Mouse (Mus musculus): ENCODE data around the gene Nop16. TPM values are rescaled to one million over a fixed set of nuclear protein-coding genes. Genes with fewer than 3 reads are reported as not detected.

Nop16 gene
- polyA plus RNA-seq, 1 experiment: 9.1 TPM

- no peak for DNase-seq
- WGBS: 83% methylated on average over 12 of the region's 12 CpGs
Measured at GRCm38 (mm10) chr13:54598622-54599143, 8.8 kb upstream of the Nop16 start.

GRCm38 (mm10) chr13:54596870-54597269 lies 7.0 kb upstream of the Nop16 start:
- WGBS: 58% methylated on average over 5 of the region's 5 CpGs
- H3K4me1 ChIP-seq (ENCODE audit: control insufficient read depth, insufficient read depth, low read length): no peaks in the 10 kb centered on the region
- DNase-seq: no peak
- TF ChIP-seq CTCF (IDR thresholded peaks at IDR 0.05; ENCODE audit: insufficient read depth, low read length) (no peak), POLR2A (IDR thresholded peaks at IDR 0.05; ENCODE audit: borderline replicate concordance, extremely low read depth, low read depth, low read length) (no peak)
- H3K4me3 ChIP-seq (replicated peaks; ENCODE audit: extremely low read depth, low read depth, low read length): no peak overlapping the region

More at GRCm38 (mm10) chr13:54598622-54599143, 8.8 kb upstream of the Nop16 start:
- no peak for TF ChIP-seq CTCF (IDR thresholded peaks at IDR 0.05; ENCODE audit: insufficient read depth, low read length)
- TF ChIP-seq POLR2A (IDR thresholded peaks at IDR 0.05; ENCODE audit: borderline replicate concordance, extremely low read depth, low read depth, low read length): no peak
- Histone ChIP-seq H3K4me1 (ENCODE audit: control insufficient read depth, insufficient read depth, low read length) (no peaks in the 10 kb centered on the region), H3K4me3 (replicated peaks; ENCODE audit: extremely low read depth, low read depth, low read length) (no peak overlapping the region)

GRCm38 (mm10) chr13:54596107-54596690 lies 6.3 kb upstream of the Nop16 start:
- Histone ChIP-seq H3K4me3 (replicated peaks; ENCODE audit: extremely low read depth, low read depth, low read length) (no peak overlapping the region), H3K4me1 (ENCODE audit: control insufficient read depth, insufficient read depth, low read length) (no peaks in the 10 kb centered on the region; the same call in 1 of the 2 replicates)
- no peak for DNase-seq
- TF ChIP-seq POLR2A (IDR thresholded peaks at IDR 0.05; ENCODE audit: borderline replicate concordance, extremely low read depth, low read depth, low read length): no peak
- no peak for TF ChIP-seq CTCF (IDR thresholded peaks at IDR 0.05; ENCODE audit: insufficient read depth, low read length)
- WGBS: 59% methylated on average over 8 of the region's 8 CpGs

GRCm38 (mm10) chr13:54593617-54594016 lies 3.7 kb upstream of the Nop16 start:
- DNase-seq: no peak
- TF ChIP-seq POLR2A (IDR thresholded peaks at IDR 0.05; ENCODE audit: borderline replicate concordance, extremely low read depth, low read depth, low read length): no peak
- no peak for TF ChIP-seq CTCF (IDR thresholded peaks at IDR 0.05; ENCODE audit: insufficient read depth, low read length)
- H3K4me1 ChIP-seq (ENCODE audit: control insufficient read depth, insufficient read depth, low read length): no peaks in the 10 kb centered on the region; the same call in 1 of the 2 replicates
- 82% methylated on average over 11 of the region's 11 CpGs for WGBS
- H3K4me3 ChIP-seq (replicated peaks; ENCODE audit: extremely low read depth, low read depth, low read length): no peak overlapping the region

DNA sequence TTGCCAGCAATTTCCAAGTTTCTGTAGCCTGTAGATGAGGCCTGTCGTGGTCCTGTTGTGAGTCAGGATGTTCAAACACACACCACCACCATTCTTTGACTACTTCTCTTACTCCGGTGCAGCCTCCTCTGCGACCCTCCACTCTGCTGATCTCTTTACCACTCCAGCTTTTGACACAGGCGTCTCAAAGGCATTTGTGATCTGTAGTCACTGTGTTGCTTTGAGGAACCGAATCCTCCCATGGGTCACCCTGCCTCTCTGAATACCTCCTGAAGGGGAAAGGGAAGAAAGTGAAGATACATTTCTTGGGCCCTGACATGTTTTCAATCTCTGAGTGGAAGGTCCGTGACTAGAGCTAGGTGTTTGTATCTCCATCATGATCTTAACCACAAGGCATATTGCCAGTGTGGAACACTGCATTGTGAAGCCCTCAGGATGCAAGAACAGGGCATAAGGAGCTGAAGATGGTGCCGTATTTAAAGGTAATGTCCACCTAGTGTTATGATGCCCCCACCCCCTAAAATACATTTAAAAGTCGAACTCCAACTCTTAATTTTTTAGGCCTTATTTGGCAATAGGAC lies 2.0 kb upstream of the Nop16 start:
- no peaks in the 10 kb centered on the region; the same call in 1 of the 2 replicates for H3K4me1 ChIP-seq (ENCODE audit: control insufficient read depth, insufficient read depth, low read length)
- 85% methylated on average over 8 of the region's 8 CpGs for WGBS
- no peak overlapping the region for H3K4me3 ChIP-seq (replicated peaks; ENCODE audit: extremely low read depth, low read depth, low read length)
- DNase-seq: no peak
- no peak for TF ChIP-seq CTCF (IDR thresholded peaks at IDR 0.05; ENCODE audit: insufficient read depth, low read length)

DNA sequence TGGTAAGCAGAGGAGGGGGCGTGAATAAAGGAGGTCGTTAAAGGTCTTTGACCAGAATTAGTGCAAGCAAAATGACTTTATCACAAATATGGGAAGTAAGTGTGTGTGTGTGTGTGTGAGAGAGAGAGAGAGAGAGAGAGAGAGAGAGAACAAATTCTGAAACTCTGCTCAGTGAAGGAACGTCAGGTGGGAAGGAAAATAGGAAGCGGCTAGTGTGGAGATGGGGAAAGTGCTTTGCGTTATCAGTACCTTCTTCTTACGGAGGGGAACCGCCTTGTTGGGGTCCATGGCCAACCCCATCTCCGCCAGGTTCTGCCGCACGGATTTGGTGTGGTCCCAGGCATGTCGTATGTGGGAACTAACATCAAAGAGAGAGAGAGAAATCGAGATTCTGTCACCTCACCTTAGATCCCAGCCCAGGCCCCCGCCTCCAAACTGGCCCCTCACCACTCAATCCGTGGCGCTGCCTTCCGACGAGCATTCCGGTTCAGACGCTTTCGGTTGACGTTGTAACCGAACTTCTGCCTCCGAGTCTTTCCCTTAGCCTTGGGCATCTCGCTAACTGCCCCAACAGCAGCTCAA lies 385 bp downstream of the Nop16 start:
- no peak for TF ChIP-seq POLR2A (IDR thresholded peaks at IDR 0.05; ENCODE audit: borderline replicate concordance, extremely low read depth, low read depth, low read length)
- TF ChIP-seq CTCF (IDR thresholded peaks at IDR 0.05; ENCODE audit: insufficient read depth, low read length): no peak
- Histone ChIP-seq H3K4me1 (ENCODE audit: control insufficient read depth, insufficient read depth, low read length) (no peaks in the 10 kb centered on the region; the same call in 1 of the 2 replicates), H3K4me3 (replicated peaks; ENCODE audit: extremely low read depth, low read depth, low read length) (peak overlapping the region; percentile 89)
- DNase-seq: no peak
- under 1% methylated on average over 24 of the region's 24 CpGs for WGBS

DNA sequence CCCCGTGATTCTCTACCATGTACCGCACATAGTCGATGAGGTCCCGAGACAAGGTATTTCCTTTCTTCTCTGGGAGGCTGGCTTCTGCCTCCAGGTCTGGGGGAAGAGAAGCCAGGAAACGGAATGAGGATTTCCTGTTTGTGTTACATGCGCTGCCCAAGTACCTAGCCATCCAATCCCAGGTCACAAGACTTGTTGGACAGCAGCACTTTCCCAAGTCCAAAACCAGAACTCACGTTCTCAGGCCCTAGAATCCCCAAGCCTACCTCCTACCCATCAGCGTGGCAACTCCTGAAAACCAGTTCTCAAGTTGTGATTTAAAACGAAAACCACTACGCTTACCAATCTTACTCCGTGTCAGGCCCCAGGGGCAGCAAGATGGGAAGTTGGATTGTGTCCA lies 4.1 kb downstream of the Nop16 start:
- WGBS: 62% methylated on average over 11 of the region's 11 CpGs
- TF ChIP-seq POLR2A (IDR thresholded peaks at IDR 0.05; ENCODE audit: borderline replicate concordance, extremely low read depth, low read depth, low read length) (no peak), CTCF (IDR thresholded peaks at IDR 0.05; ENCODE audit: insufficient read depth, low read length) (no peak)
- H3K4me3 ChIP-seq (replicated peaks; ENCODE audit: extremely low read depth, low read depth, low read length): no peak overlapping the region
- DNase-seq: no peak
- peaks cover 8% of the 10 kb centered on the region for H3K4me1 ChIP-seq (ENCODE audit: control insufficient read depth, insufficient read depth, low read length)

DNA sequence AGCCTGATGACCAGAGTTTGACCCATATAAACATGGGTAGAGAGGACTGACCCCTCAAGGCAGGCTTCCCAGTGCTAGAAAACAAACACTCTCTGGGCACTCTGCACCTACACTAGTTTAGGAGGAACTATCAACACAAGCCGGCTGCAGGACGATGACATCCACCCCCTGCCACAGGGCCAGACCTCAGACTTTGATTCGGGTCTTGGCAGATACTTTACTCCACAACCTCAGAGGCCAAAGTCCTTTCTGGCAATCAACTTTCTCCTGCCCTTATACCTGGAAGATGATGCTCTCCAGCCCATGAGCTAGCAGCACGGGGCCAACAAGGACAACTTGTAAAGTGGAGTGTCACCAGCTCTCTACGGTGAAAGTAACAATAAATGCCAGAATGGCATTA lies 7.0 kb downstream of the Nop16 start:
- peaks cover 9% of the 10 kb centered on the region for H3K4me1 ChIP-seq (ENCODE audit: control insufficient read depth, insufficient read depth, low read length)
- no peak for DNase-seq
- TF ChIP-seq POLR2A (IDR thresholded peaks at IDR 0.05; ENCODE audit: borderline replicate concordance, extremely low read depth, low read depth, low read length) (no peak), CTCF (IDR thresholded peaks at IDR 0.05; ENCODE audit: insufficient read depth, low read length) (no peak)
- no peak overlapping the region for H3K4me3 ChIP-seq (replicated peaks; ENCODE audit: extremely low read depth, low read depth, low read length)
- 76% methylated on average over 5 of the region's 5 CpGs for WGBS

DNA sequence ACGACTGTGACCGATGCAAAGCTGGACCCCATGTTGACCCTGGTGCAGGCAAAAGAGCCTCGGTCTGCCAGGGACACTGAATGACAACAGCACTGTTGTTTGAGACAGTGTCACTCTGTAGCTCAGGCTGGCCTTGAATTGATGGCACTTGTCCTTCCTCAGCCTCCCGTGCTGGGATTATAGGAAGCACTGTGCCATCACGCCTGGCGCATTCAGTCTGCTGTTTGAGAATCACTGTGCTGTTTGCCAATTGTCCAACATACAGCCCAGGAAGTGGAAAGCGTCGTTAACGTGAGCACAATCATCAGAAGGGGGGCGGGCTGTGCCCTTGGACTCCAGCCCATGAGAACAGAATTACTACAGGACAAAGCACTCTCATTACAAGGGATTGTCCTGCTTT lies 7.8 kb downstream of the Nop16 start:
- Histone ChIP-seq H3K4me3 (replicated peaks; ENCODE audit: extremely low read depth, low read depth, low read length) (no peak overlapping the region), H3K4me1 (ENCODE audit: control insufficient read depth, insufficient read depth, low read length) (peaks cover 9% of the 10 kb centered on the region)
- WGBS: 42% methylated on average over 10 of the region's 10 CpGs
- TF ChIP-seq POLR2A (IDR thresholded peaks at IDR 0.05; ENCODE audit: borderline replicate concordance, extremely low read depth, low read depth, low read length): no peak
- no peak for TF ChIP-seq CTCF (IDR thresholded peaks at IDR 0.05; ENCODE audit: insufficient read depth, low read length)
- DNase-seq: no peak

- Histone ChIP-seq H3K4me1 (ENCODE audit: control insufficient read depth, insufficient read depth, low read length) (peaks cover 9% of the 10 kb centered on the region), H3K4me3 (replicated peaks; ENCODE audit: extremely low read depth, low read depth, low read length) (no peak overlapping the region)
- DNase-seq: no peak
- 40% methylated on average over 2 of the region's 2 CpGs for WGBS
- no peak for TF ChIP-seq POLR2A (IDR thresholded peaks at IDR 0.05; ENCODE audit: borderline replicate concordance, extremely low read depth, low read depth, low read length)
- TF ChIP-seq CTCF (IDR thresholded peaks at IDR 0.05; ENCODE audit: insufficient read depth, low read length): no peak
Measured at GRCm38 (mm10) chr13:54581385-54581784, 8.5 kb downstream of the Nop16 start.
